Mouse (Mus musculus) hindbrain, postnatal 0 days (tissue): Measurements from ENCODE around the gene Traf3ip3. TPM values are rescaled to one million over a fixed set of nuclear protein-coding genes. Genes with fewer than 3 reads are reported as not detected.

Experiments used
- ATAC-seq: fragments of 200-750 bp; cut with Nextera tagmentation; 2 replicates; pipeline ENCODE4 v1.8.0; 2017; ENCODE audit warnings: mild to moderate bottlenecking, moderate TSS enrichment, moderate library complexity
- DNase-seq: peaks from one replicate; pipeline ENCODE4 v3.0.0-alpha.2; 2015; ENCODE audit warnings: low spot score
- H3K27ac ChIP-seq: fragments of 300-500 bp; sonication (generic); 2 replicates; pipeline ENCODE4 v1.5.1; 2014; ENCODE audit warnings: mild to moderate bottlenecking
- H3K27me3 ChIP-seq: fragments of 300-500 bp; sonication (generic); 2 replicates; pipeline ENCODE4 v1.6.1; 2014; ENCODE audit warnings: low read length, mixed read lengths; ENCODE audit not compliant: insufficient read depth
- H3K36me3 ChIP-seq: fragments of 300-500 bp; sonication (generic); 2 replicates; pipeline ENCODE4 v1.6.1; 2014; ENCODE audit warnings: low read length, mixed read lengths; ENCODE audit not compliant: insufficient read depth
- H3K4me1 ChIP-seq: fragments of 300-500 bp; sonication (generic); 2 replicates; pipeline ENCODE4 v1.6.1; 2014; ENCODE audit warnings: antibody characterized with exemption, low read length, mixed read lengths; ENCODE audit not compliant: insufficient read depth
- H3K4me2 ChIP-seq: fragments of 300-500 bp; sonication (generic); 2 replicates; pipeline ENCODE4 v1.6.1; 2014; ENCODE audit warnings: low read depth, mild to moderate bottlenecking, low read length, moderate library complexity, mixed read lengths
- H3K4me3 ChIP-seq: fragments of 300-500 bp; sonication (generic); 2 replicates; pipeline ENCODE4 v1.5.1; 2014; ENCODE audit warnings: low read length
- H3K9ac ChIP-seq: fragments of 300-500 bp; sonication (generic); replicated peaks from 2 replicates; pipeline ENCODE4 v1.6.1; 2014; ENCODE audit warnings: mild to moderate bottlenecking, low read length, moderate library complexity, mixed read lengths
- H3K9me3 ChIP-seq: fragments of 300-500 bp; sonication (generic); 2 replicates; pipeline ENCODE4 v1.6.1; 2016; ENCODE audit warnings: low read length, mixed read lengths
- CTCF ChIP-seq: IDR thresholded peaks from 2 replicates; pipeline ENCODE4 v1.5.1; 2016; ENCODE audit warnings: antibody characterized with exemption, control low read depth, low read depth
- WGBS: fragments of 180-500 bp; shearing (Covaris S2); extraction: QIAGEN DNeasy Blood & Tissue Kit; methylation state at CpG from one replicate; pipeline ENCODE4 v1.1.7; 2014; 5-methylcytosine and 5-hydroxymethylcytosine counted together
- polyA plus RNA-seq: library from polyadenylated mRNA; unstranded; fragments of >200 nt; fragmentation: Nextera tagmentation; extraction: Ambion mirVana; gene quantifications from 2 replicates; pipeline ENCODE4 v1.2.1, GENCODE M21; 2015
- total RNA-seq: library from RNA; depleted of rRNA; stranded (reverse); fragments of >200 nt; gene quantifications from 2 replicates; pipeline ENCODE4 v1.2.3, GENCODE M21; 2014

Traf3ip3 gene
- total and polyA plus RNA-seq, 2 experiments from 2014 or later = 0.78 to 1.9 TPM

DNA sequence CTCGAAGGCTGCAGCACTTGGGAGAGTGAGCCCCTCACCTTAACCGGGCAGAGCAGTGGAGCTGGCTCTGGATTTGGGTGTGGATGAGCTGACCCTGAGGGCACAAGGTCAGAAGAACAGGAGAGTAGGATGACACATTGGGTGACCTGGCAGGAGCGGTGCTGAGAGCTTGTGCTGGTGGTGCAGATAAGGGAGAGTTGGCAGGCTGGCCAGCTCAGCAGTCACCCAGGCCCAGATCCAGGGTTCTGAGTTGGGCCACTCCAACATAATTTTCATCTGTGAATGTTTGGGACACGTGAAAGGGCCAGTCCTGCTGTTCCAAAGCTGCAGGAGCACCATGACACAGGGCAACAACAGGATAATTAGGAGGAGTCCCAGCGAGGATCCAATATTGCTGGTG, 9.9 kb upstream of the Traf3ip3 start:
- no peak overlapping the region for H3K4me2 ChIP-seq
- DNase-seq = no peak
- 0 out of 2 replicates have a peak, but pooled peaks have one; percentile 2 for ATAC-seq
- H3K9ac ChIP-seq = no peak overlapping the region
- no peaks in the 10 kb centered on the region for H3K27me3 ChIP-seq
- H3K4me1 ChIP-seq = no peaks in the 10 kb centered on the region
- H3K36me3 ChIP-seq = no peaks in the 10 kb centered on the region
- H3K27ac ChIP-seq = no peak overlapping the region
- H3K4me3 ChIP-seq = no peak overlapping the region
- no peak for TF ChIP-seq CTCF
- WGBS = 76% methylated on average over 5 of the region's 5 CpGs
- no peaks in the 10 kb centered on the region for H3K9me3 ChIP-seq

GRCm38 (mm10) chr1:193208178-193208577, 6.7 kb upstream of the Traf3ip3 start:
- no peak overlapping the region for H3K4me3 ChIP-seq
- 44% methylated on average over 2 of the region's 2 CpGs for WGBS
- no peaks in the 10 kb centered on the region for H3K9me3 ChIP-seq
- H3K27ac ChIP-seq = no peak overlapping the region
- no peaks in the 10 kb centered on the region for H3K27me3 ChIP-seq
- no peak overlapping the region for H3K9ac ChIP-seq
- ATAC-seq = no peak
- H3K4me1 ChIP-seq = no peaks in the 10 kb centered on the region
- H3K4me2 ChIP-seq = no peak overlapping the region
- peak; percentile 75 for TF ChIP-seq CTCF
- H3K36me3 ChIP-seq = no peaks in the 10 kb centered on the region
- DNase-seq = peak; percentile 19

- H3K4me1 ChIP-seq = no peaks in the 10 kb centered on the region
- H3K27ac ChIP-seq = no peak within 1 kb of the TSS
- H3K4me2 ChIP-seq = no peak within 1 kb of the TSS
- ATAC-seq (no peak), DNase-seq (no peak)
- 91% methylated on average over 3 of the region's 3 CpGs for WGBS
- no peaks in the 10 kb centered on the region for H3K36me3 ChIP-seq
- H3K9me3 ChIP-seq = no peaks in the 10 kb centered on the region
- no peak within 1 kb of the TSS for H3K9ac ChIP-seq
- H3K4me3 ChIP-seq = no peak within 1 kb of the TSS
- no peak for TF ChIP-seq CTCF
- H3K27me3 ChIP-seq = no peaks in the 10 kb centered on the region
Measured at GRCm38 (mm10) chr1:193207503-193207902, 6.0 kb upstream of the Traf3ip3 start, which contains the start of gene Lamb3. Lamb3 (plus strand) TSS chr1:193207699.

DNA sequence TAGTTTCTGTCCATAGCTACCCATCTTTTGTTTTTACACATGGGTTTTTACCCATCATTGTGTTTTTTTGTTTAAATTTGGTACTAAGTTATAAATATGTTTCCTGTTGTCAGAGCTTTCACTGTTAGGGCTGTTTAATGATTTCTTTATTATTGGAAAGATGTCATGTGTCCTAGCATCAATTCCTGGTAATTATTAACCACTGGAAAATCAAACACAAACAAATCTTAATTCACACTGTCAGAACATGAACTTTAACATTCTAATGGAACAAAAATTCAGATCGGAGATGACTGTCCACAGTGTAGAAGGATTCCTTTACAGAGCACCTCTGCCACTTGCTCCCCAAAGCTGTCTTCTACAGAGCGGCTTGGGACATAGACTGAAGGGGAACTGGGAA, 3.9 kb upstream of the Traf3ip3 start:
- Histone ChIP-seq H3K9ac (no peak overlapping the region), H3K27me3 (no peaks in the 10 kb centered on the region), H3K9me3 (no peaks in the 10 kb centered on the region), H3K27ac (no peak overlapping the region), H3K4me1 (no peaks in the 10 kb centered on the region), H3K36me3 (no peaks in the 10 kb centered on the region), H3K4me3 (no peak overlapping the region), H3K4me2 (no peak overlapping the region)
- no peak for ATAC-seq
- DNase-seq = no peak
- WGBS = 96% methylated on average over 2 of the region's 2 CpGs
- TF ChIP-seq CTCF = no peak

DNA sequence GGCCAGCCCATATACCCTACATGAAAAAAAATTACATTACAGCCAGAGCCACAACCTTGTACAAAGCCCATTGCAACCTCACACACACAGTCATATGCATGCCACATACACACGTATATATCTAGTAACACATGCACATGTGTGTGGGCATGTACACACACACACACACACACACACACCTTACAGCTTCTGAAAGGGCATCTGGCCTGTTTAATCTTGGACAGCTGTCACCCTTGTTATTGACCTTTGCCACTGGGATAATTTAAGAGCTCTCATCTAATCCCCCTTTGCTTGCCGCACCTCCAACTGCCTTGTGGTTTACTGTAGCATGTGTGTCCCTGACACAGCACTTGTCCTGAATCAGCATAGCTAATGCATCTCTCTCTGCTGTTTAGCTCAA, 2.3 kb upstream of the Traf3ip3 start:
- ATAC-seq = no peak
- no peak for TF ChIP-seq CTCF
- WGBS = 89% methylated on average over 2 of the region's 2 CpGs

DNA sequence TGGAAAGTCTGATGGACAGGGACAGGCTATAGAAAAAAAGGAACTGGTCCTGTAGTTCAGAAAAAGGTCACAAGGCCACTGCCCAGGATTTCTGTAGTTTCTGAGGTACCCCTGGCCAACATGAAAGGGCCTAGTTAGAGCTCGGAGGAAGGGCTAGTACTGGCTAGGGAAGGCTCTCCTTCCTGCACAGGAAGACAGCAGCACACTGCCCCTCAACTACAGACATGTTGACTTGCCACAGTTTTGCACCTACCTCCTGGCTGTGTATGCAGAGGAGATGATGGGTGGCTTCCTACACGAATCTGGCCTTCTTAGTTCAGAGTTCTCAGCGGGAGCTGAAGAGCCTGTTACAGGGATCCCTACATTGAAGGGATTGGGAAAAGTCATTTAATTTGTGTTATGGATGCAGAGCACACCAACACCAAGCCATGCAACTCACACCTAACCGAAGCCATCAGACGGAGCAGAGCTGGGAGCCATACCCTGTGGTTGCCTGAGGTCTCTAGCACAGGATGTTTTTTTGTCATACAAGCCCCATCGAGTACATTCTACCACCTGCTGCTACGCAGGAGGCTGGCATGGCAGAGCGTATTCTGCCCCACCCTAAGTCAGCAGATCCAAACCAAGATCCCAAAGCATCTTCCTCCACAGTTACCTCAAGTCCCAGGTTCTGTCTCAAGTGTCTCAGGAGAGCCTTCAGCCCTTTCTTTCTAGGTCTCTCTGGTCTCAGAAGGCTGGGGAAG, 692 bp downstream of the Traf3ip3 start:
- H3K9me3 ChIP-seq = no peaks in the 10 kb centered on the region
- no peak overlapping the region for H3K9ac ChIP-seq
- H3K27ac ChIP-seq = no peak overlapping the region
- 83% methylated on average over 8 of the region's 8 CpGs for WGBS
- no peak overlapping the region for H3K4me2 ChIP-seq
- TF ChIP-seq CTCF = no peak
- no peaks in the 10 kb centered on the region for H3K4me1 ChIP-seq
- no peaks in the 10 kb centered on the region for H3K27me3 ChIP-seq
- no peaks in the 10 kb centered on the region for H3K36me3 ChIP-seq
- DNase-seq = no peak
- H3K4me3 ChIP-seq = no peak overlapping the region
- ATAC-seq = no peak

More for the DNA sequence above, 2.3 kb upstream of the Traf3ip3 start:
- Histone ChIP-seq H3K27me3 (no peaks in the 10 kb centered on the region), H3K4me1 (no peaks in the 10 kb centered on the region), H3K9me3 (no peaks in the 10 kb centered on the region), H3K27ac (no peak overlapping the region), H3K36me3 (no peaks in the 10 kb centered on the region), H3K9ac (no peak overlapping the region), H3K4me3 (no peak overlapping the region), H3K4me2 (no peak overlapping the region)
- DNase-seq = no peak

GRCm38 (mm10) chr1:193198312-193198711, 3.2 kb downstream of the Traf3ip3 start:
- H3K9me3 ChIP-seq = no peaks in the 10 kb centered on the region
- H3K27me3 ChIP-seq = no peaks in the 10 kb centered on the region
- no peak overlapping the region for H3K4me3 ChIP-seq
- no peaks in the 10 kb centered on the region for H3K4me1 ChIP-seq
- no peak overlapping the region for H3K9ac ChIP-seq
- no peak overlapping the region for H3K27ac ChIP-seq
- H3K36me3 ChIP-seq = no peaks in the 10 kb centered on the region
- ATAC-seq = no peak
- H3K4me2 ChIP-seq = no peak overlapping the region
- WGBS = 97% methylated on average over 2 of the region's 2 CpGs
- no peak for DNase-seq
- TF ChIP-seq CTCF = peak; percentile 33
